Mouse (Mus musculus) inflammation-experienced regulatory T-cells, adult 16 weeks (primary cell): ENCODE measurements around the gene Mrps26. TPM values are rescaled to one million over a fixed set of nuclear protein-coding genes. Genes with fewer than 3 reads are reported as not detected.

Experiments used
- polyA plus RNA-seq: library from polyadenylated mRNA; unstranded; fragments of 100-300 nt; shearing (Covaris generic); gene quantifications from one replicate; pipeline ENCODE4 v1.2.1, GENCODE M21; 2017

Mrps26 gene
- polyA plus RNA-seq: 59.1 TPM

GRCm38 (mm10) chr2:130563212-130564055, at the start of gene Mrps26:
Gene Mrps26 (plus strand): TSS chr2:130563742.

GRCm38 (mm10) chr2:130575873-130576272, 12.3 kb downstream of the Mrps26 start, which contains the start of gene Oxt:
Gene Oxt (plus strand): TSS chr2:130576173.

GRCm38 (mm10) chr2:130582552-130582951, 19.0 kb downstream of the Mrps26 start, which contains the start of gene Avp:
Gene Avp (minus strand): TSS chr2:130582554.

Other genes starting within 250 kb of the Mrps26 start
- gene Cpxm1, start 166.2 kb upstream of the Mrps26 start, polyA plus RNA-seq: 0.46 TPM
- not detected for gene Gm28372, start 158.5 kb upstream of the Mrps26 start, polyA plus RNA-seq
- not detected for gene 1700020A23Rik, start 158.5 kb upstream of the Mrps26 start, polyA plus RNA-seq
- gene Tmem239, start 157.3 kb upstream of the Mrps26 start, polyA plus RNA-seq: not detected
- 296 TPM for gene Vps16, start 139.4 kb upstream of the Mrps26 start, polyA plus RNA-seq
- gene Pced1a, start 139.0 kb upstream of the Mrps26 start, polyA plus RNA-seq: 22.0 TPM
- 29.2 TPM for gene Ptpra, start 113.5 kb upstream of the Mrps26 start, polyA plus RNA-seq
- gene Oxt, start 12.4 kb downstream of the Mrps26 start, polyA plus RNA-seq: not detected
- not detected for gene Avp, start 18.8 kb downstream of the Mrps26 start, polyA plus RNA-seq
- gene Fastkd5, start 66.3 kb downstream of the Mrps26 start, polyA plus RNA-seq: 22.3 TPM
- gene Ubox5, start 66.3 kb downstream of the Mrps26 start, polyA plus RNA-seq: 16.5 TPM
- gene Lzts3, start 79.1 kb downstream of the Mrps26 start, polyA plus RNA-seq: 0.72 TPM
- 183 TPM for gene Ddrgk1, start 100.9 kb downstream of the Mrps26 start, polyA plus RNA-seq
- 51.7 TPM for gene Itpa, start 103.9 kb downstream of the Mrps26 start, polyA plus RNA-seq
- gene Slc4a11, start 133.8 kb downstream of the Mrps26 start, polyA plus RNA-seq: 0.27 TPM